Mouse (Mus musculus) forebrain, embryonic 10.5 days (tissue): ENCODE measurements at regions not wholly inside any gene's neighbourhood (a gene's known extent, or its start where the extent isn't known, plus 50 kb on each side); places are given as distances from the start of the nearest gene placed in this dataset.

Source experiments
- DNase-seq: peaks from one replicate; pipeline ENCODE4 v3.0.0-alpha.2; 2017; ENCODE audit warnings: low spot score; ENCODE audit errors: extremely low spot score
- H3K27ac ChIP-seq: fragments of 300-500 bp; sonication (generic); 2 replicates; pipeline ENCODE4 v1.5.1; 2016; ENCODE audit warnings: mild to moderate bottlenecking
- H3K27me3 ChIP-seq: fragments of 300-500 bp; sonication (generic); 2 replicates; pipeline ENCODE4 v1.6.1; 2016; ENCODE audit warnings: mild to moderate bottlenecking; ENCODE audit not compliant: poor library complexity, severe bottlenecking
- H3K36me3 ChIP-seq: fragments of 300-500 bp; sonication (generic); replicated peaks from 2 replicates; pipeline ENCODE4 v1.6.1; 2016; ENCODE audit warnings: mild to moderate bottlenecking, moderate library complexity
- H3K4me1 ChIP-seq: fragments of 300-500 bp; sonication (generic); 2 replicates; pipeline ENCODE4 v1.6.1; 2016
- H3K4me3 ChIP-seq: fragments of 300-500 bp; sonication (generic); 2 replicates; pipeline ENCODE4 v1.5.1; 2016; ENCODE audit warnings: mild to moderate bottlenecking, moderate library complexity
- H3K9me3 ChIP-seq: fragments of 300-500 bp; sonication (generic); 2 replicates; pipeline ENCODE4 v1.6.1; 2016; ENCODE audit warnings: mild to moderate bottlenecking, moderate library complexity
- WGBS: fragments of 180-500 bp; shearing (Covaris S2); methylation state at CpG from one replicate; pipeline ENCODE4 v1.1.7; 2016; 5-methylcytosine and 5-hydroxymethylcytosine counted together

GRCm38 (mm10) chr6:143333493-143333892 lies 166.5 kb downstream of the Etnk1 start:
- Histone ChIP-seq H3K4me3 (no peak overlapping the region), H3K9me3 (no peaks in the 10 kb centered on the region), H3K27me3 (no peaks in the 10 kb centered on the region), H3K36me3 (no peaks in the 10 kb centered on the region), H3K4me1 (peaks cover 2% of the 10 kb centered on the region; the same call in 1 of the 2 replicates), H3K27ac (no peak overlapping the region)
- no peak for DNase-seq
- WGBS, result 92% methylated on average over 8 of the region's 8 CpGs

- no peak overlapping the region for H3K27ac ChIP-seq
- H3K27me3 ChIP-seq, result no peaks in the 10 kb centered on the region
- H3K36me3 ChIP-seq, result no peaks in the 10 kb centered on the region
- peaks cover 3% of the 10 kb centered on the region; the same call in 1 of the 2 replicates for H3K4me1 ChIP-seq
- DNase-seq, result no peak
- 89% methylated on average over 4 of the region's 4 CpGs for WGBS
- no peak overlapping the region for H3K4me3 ChIP-seq
- no peaks in the 10 kb centered on the region for H3K9me3 ChIP-seq
Observed at GRCm38 (mm10) chr6:143336574-143336973, 169.6 kb downstream of the Etnk1 start.

GRCm38 (mm10) chr6:143349000-143349399 lies 182.0 kb downstream of the Etnk1 start:
- no peak overlapping the region for H3K27ac ChIP-seq
- H3K36me3 ChIP-seq, result no peaks in the 10 kb centered on the region
- H3K27me3 ChIP-seq, result no peaks in the 10 kb centered on the region
- H3K4me3 ChIP-seq, result no peak overlapping the region
- DNase-seq, result no peak
- H3K4me1 ChIP-seq, result no peaks in the 10 kb centered on the region
- H3K9me3 ChIP-seq, result no peaks in the 10 kb centered on the region
- WGBS, result 93% methylated on average over 2 of the region's 2 CpGs

GRCm38 (mm10) chr6:143359320-143360032 lies 192.5 kb downstream of the Etnk1 start:
- H3K9me3 ChIP-seq, result 0 out of 2 replicates have a peak, but pooled peaks cover 3% of the 10 kb centered on the region
- H3K27ac ChIP-seq, result 0 out of 2 replicates have a peak overlapping the region, but pooled peaks have one; percentile 15
- H3K27me3 ChIP-seq, result no peaks in the 10 kb centered on the region
- no peak for DNase-seq
- 79% methylated on average over 7 of the region's 7 CpGs for WGBS
- peaks cover 9% of the 10 kb centered on the region for H3K4me1 ChIP-seq
- H3K4me3 ChIP-seq, result no peak overlapping the region
- H3K36me3 ChIP-seq, result no peaks in the 10 kb centered on the region

- peaks cover 4% of the 10 kb centered on the region; the same call in 1 of the 2 replicates for H3K4me1 ChIP-seq
- no peak for DNase-seq
- no peaks in the 10 kb centered on the region for H3K27me3 ChIP-seq
- H3K27ac ChIP-seq, result no peak overlapping the region
- no peaks in the 10 kb centered on the region for H3K36me3 ChIP-seq
- H3K4me3 ChIP-seq, result no peak overlapping the region
- 88% methylated on average over 5 of the region's 5 CpGs for WGBS
- H3K9me3 ChIP-seq, result 0 out of 2 replicates have a peak, but pooled peaks cover 3% of the 10 kb centered on the region
Observed at GRCm38 (mm10) chr6:143361149-143361725, 194.2 kb downstream of the Etnk1 start.

- Histone ChIP-seq H3K36me3 (no peaks in the 10 kb centered on the region), H3K27me3 (no peaks in the 10 kb centered on the region), H3K9me3 (0 out of 2 replicates have a peak, but pooled peaks cover 3% of the 10 kb centered on the region), H3K27ac (no peak overlapping the region), H3K4me1 (peaks cover 4% of the 10 kb centered on the region; the same call in 1 of the 2 replicates), H3K4me3 (no peak overlapping the region)
- 92% methylated on average over 2 of the region's 2 CpGs for WGBS
- DNase-seq, result no peak
Observed at GRCm38 (mm10) chr6:143361963-143362362, 194.9 kb downstream of the Etnk1 start.

GRCm38 (mm10) chr6:143365840-143366239 lies 198.8 kb downstream of the Etnk1 start:
- WGBS, result 86% methylated on average over 5 of the region's 5 CpGs
- no peak overlapping the region for H3K27ac ChIP-seq
- H3K4me3 ChIP-seq, result no peak overlapping the region
- H3K4me1 ChIP-seq, result peaks cover 7% of the 10 kb centered on the region
- no peaks in the 10 kb centered on the region for H3K27me3 ChIP-seq
- H3K36me3 ChIP-seq, result no peaks in the 10 kb centered on the region
- no peak for DNase-seq
- H3K9me3 ChIP-seq, result no peaks in the 10 kb centered on the region

- whole genome bisulfite sequencing, result 88% methylated on average over 3 of the region's 3 CpGs
- Histone ChIP-seq H3K27me3 (no peaks in the 10 kb centered on the region), H3K9me3 (no peaks in the 10 kb centered on the region), H3K36me3 (no peaks in the 10 kb centered on the region), H3K27ac (no peak overlapping the region), H3K4me1 (peaks cover 19% of the 10 kb centered on the region), H3K4me3 (no peak overlapping the region)
- no peak for DNase-seq
Observed at GRCm38 (mm10) chr6:143367804-143368203, 200.8 kb downstream of the Etnk1 start.

GRCm38 (mm10) chr6:143368646-143369045 lies 201.6 kb downstream of the Etnk1 start:
- no peak for DNase-seq
- Histone ChIP-seq H3K4me3 (no peak overlapping the region), H3K4me1 (peaks cover 28% of the 10 kb centered on the region), H3K27ac (no peak overlapping the region), H3K27me3 (no peaks in the 10 kb centered on the region), H3K9me3 (no peaks in the 10 kb centered on the region), H3K36me3 (no peaks in the 10 kb centered on the region)
- 90% methylated on average over 8 of the region's 8 CpGs for WGBS

- Histone ChIP-seq H3K4me1 (peaks cover 32% of the 10 kb centered on the region), H3K27me3 (no peaks in the 10 kb centered on the region), H3K27ac (peak overlapping the region; percentile 72), H3K36me3 (no peaks in the 10 kb centered on the region), H3K4me3 (no peak overlapping the region), H3K9me3 (no peaks in the 10 kb centered on the region)
- 20% methylated on average over 5 of the region's 5 CpGs for WGBS
- DNase-seq, result peak; percentile 37
Observed at GRCm38 (mm10) chr6:143372487-143372886, 205.5 kb downstream of the Etnk1 start.

GRCm38 (mm10) chr6:143373686-143374273 lies 206.8 kb downstream of the Etnk1 start:
- peak; percentile 70 for DNase-seq
- Histone ChIP-seq H3K9me3 (no peaks in the 10 kb centered on the region), H3K27ac (0 out of 2 replicates have a peak overlapping the region, but pooled peaks have one; percentile 25), H3K4me3 (no peak overlapping the region), H3K4me1 (peaks cover 26% of the 10 kb centered on the region), H3K36me3 (no peaks in the 10 kb centered on the region), H3K27me3 (no peaks in the 10 kb centered on the region)
- WGBS, result 57% methylated on average over 15 of the region's 15 CpGs

- Histone ChIP-seq H3K36me3 (no peaks in the 10 kb centered on the region), H3K27ac (no peak overlapping the region), H3K27me3 (no peaks in the 10 kb centered on the region), H3K4me1 (peaks cover 31% of the 10 kb centered on the region), H3K4me3 (no peak overlapping the region), H3K9me3 (no peaks in the 10 kb centered on the region)
- 89% methylated on average over 21 of the region's 21 CpGs for WGBS
- no peak for DNase-seq
Observed at GRCm38 (mm10) chr6:143375951-143376713, 209.1 kb downstream of the Etnk1 start.
